Mouse (Mus musculus) embryonic facial prominence, embryonic 11.5 days (tissue): ENCODE measurements around the gene 4930470P17Rik. TPM values are rescaled to one million over a fixed set of nuclear protein-coding genes. Genes with fewer than 3 reads are reported as not detected.

Experiments
- ATAC-seq: fragments of 200-750 bp; cut with Nextera tagmentation; replicated peaks from 2 replicates; pipeline ENCODE4 v1.8.0; 2017; ENCODE audit warnings: low read depth; ENCODE audit not compliant: insufficient number of reproducible peaks, low FRiP score, low TSS enrichment
- DNase-seq: peaks from one replicate; pipeline ENCODE4 v3.0.0-alpha.2; 2015; ENCODE audit warnings: low spot score
- H3K27ac ChIP-seq: fragments of 300-500 bp; sonication (generic); replicated peaks from 2 replicates; pipeline ENCODE4 v1.5.1; 2014; ENCODE audit warnings: mild to moderate bottlenecking, low read depth, low read length, control low read depth
- H3K27me3 ChIP-seq: fragments of 300-500 bp; sonication (generic); 2 replicates; pipeline ENCODE4 v1.6.1; 2014; ENCODE audit warnings: mild to moderate bottlenecking, low read length, moderate library complexity, mixed read lengths; ENCODE audit not compliant: control insufficient read depth, insufficient read depth
- H3K36me3 ChIP-seq: fragments of 300-500 bp; sonication (generic); replicated peaks from 2 replicates; pipeline ENCODE4 v1.6.1; 2014; ENCODE audit warnings: low read depth, mild to moderate bottlenecking, low read length, moderate library complexity, mixed read lengths; ENCODE audit not compliant: control insufficient read depth, insufficient read depth
- H3K4me1 ChIP-seq: fragments of 300-500 bp; sonication (generic); 2 replicates; pipeline ENCODE4 v1.6.1; 2014; ENCODE audit warnings: low read length, mixed read lengths; ENCODE audit not compliant: control insufficient read depth, insufficient read depth
- H3K4me2 ChIP-seq: fragments of 300-500 bp; sonication (generic); 2 replicates; pipeline ENCODE4 v1.6.1; 2014; ENCODE audit warnings: low read depth, mild to moderate bottlenecking, control low read depth, low read length, moderate library complexity
- H3K4me3 ChIP-seq: fragments of 300-500 bp; sonication (generic); 2 replicates; pipeline ENCODE4 v1.5.1; 2014; ENCODE audit warnings: low read depth, low read length, control low read depth
- H3K9ac ChIP-seq: fragments of 300-500 bp; sonication (generic); replicated peaks from 2 replicates; pipeline ENCODE4 v1.6.1; 2014; ENCODE audit warnings: mild to moderate bottlenecking, control low read depth, low read length
- H3K9me3 ChIP-seq: fragments of 300-500 bp; sonication (generic); replicated peaks from 2 replicates; pipeline ENCODE4 v1.6.1; 2016; ENCODE audit warnings: mild to moderate bottlenecking, low read length, inconsistent platforms, mixed read lengths; ENCODE audit not compliant: control insufficient read depth
- WGBS: fragments of 180-500 bp; shearing (Covaris S2); extraction: QIAGEN DNeasy Blood & Tissue Kit; methylation state at CpG from one replicate; pipeline ENCODE4 v1.1.7; 2014; 5-methylcytosine and 5-hydroxymethylcytosine counted together
- polyA plus RNA-seq: library from polyadenylated mRNA; unstranded; fragments of >200 nt; fragmentation: Nextera tagmentation; extraction: Ambion mirVana; gene quantifications from 2 replicates; pipeline ENCODE4 v1.2.1, GENCODE M21; 2014

Gene 4930470P17Rik
- not detected in 2 replicates for polyA plus RNA-seq

GRCm38 (mm10) chr2:170601917-170602316 is at the start of gene 4930470P17Rik:
4930470P17Rik (minus strand) TSS chr2:170602017.
- Histone ChIP-seq H3K4me1 (no peaks in the 10 kb centered on the region; the same call in 1 of the 2 replicates), H3K9me3 (no peaks in the 10 kb centered on the region), H3K9ac (no peak within 1 kb of the TSS), H3K27ac (no peak within 1 kb of the TSS), H3K36me3 (no peaks in the 10 kb centered on the region), H3K4me2 (no peak within 1 kb of the TSS), H3K27me3 (no peaks in the 10 kb centered on the region), H3K4me3 (no peak within 1 kb of the TSS)
- ATAC-seq (no peak), DNase-seq (no peak)
- WGBS = 40% methylated on average over 9 of the region's 9 CpGs

- Histone ChIP-seq H3K4me1 (no peaks in the 10 kb centered on the region), H3K36me3 (no peaks in the 10 kb centered on the region), H3K27ac (no peak overlapping the region), H3K27me3 (no peaks in the 10 kb centered on the region), H3K9me3 (no peaks in the 10 kb centered on the region), H3K4me3 (no peak overlapping the region), H3K4me2 (no peak overlapping the region), H3K9ac (no peak overlapping the region)
- no peak for ATAC-seq
- WGBS = 86% methylated on average over 1 of the region's 1 CpGs
- no peak for DNase-seq
Measured at GRCm38 (mm10) chr2:170651483-170651882, 49.7 kb upstream of the 4930470P17Rik start.

DNA sequence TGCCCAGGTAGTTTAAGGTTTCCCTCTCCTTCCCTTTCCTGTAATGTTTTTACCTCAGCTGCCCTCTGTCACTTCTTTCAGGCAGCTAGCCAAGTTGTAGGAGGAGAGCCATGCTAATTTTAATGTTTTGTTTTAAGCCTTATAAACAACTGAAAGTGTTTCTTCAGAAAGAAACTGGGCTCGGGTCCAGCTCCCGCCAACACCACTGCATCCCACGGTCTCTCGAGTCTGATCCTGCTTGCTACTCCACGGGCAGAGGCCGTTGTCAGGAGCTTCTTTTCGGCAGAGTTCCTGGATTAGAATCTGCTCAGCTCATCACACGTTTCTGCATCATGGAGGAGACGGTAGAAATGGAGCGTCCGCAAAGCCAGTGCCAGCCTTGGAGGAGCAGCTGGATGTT is 46.7 kb upstream of the 4930470P17Rik start:
- Histone ChIP-seq H3K4me3 (no peak overlapping the region), H3K27ac (no peak overlapping the region), H3K4me2 (no peak overlapping the region), H3K9ac (no peak overlapping the region), H3K27me3 (no peaks in the 10 kb centered on the region), H3K36me3 (no peaks in the 10 kb centered on the region), H3K4me1 (no peaks in the 10 kb centered on the region), H3K9me3 (no peaks in the 10 kb centered on the region)
- DNase-seq (no peak), ATAC-seq (no peak)
- 86% methylated on average over 11 of the region's 11 CpGs for WGBS

GRCm38 (mm10) chr2:170646201-170646600 is 44.4 kb upstream of the 4930470P17Rik start:
- Histone ChIP-seq H3K4me2 (no peak overlapping the region), H3K4me3 (no peak overlapping the region), H3K27me3 (no peaks in the 10 kb centered on the region), H3K36me3 (no peaks in the 10 kb centered on the region), H3K9ac (no peak overlapping the region), H3K27ac (no peak overlapping the region), H3K4me1 (no peaks in the 10 kb centered on the region), H3K9me3 (no peaks in the 10 kb centered on the region)
- ATAC-seq = no peak
- DNase-seq = no peak
- 88% methylated on average over 6 of the region's 6 CpGs for WGBS

GRCm38 (mm10) chr2:170642338-170642806 is 40.6 kb upstream of the 4930470P17Rik start:
- no peak for DNase-seq
- no peak for ATAC-seq
- Histone ChIP-seq H3K4me2 (no peak overlapping the region), H3K9me3 (no peaks in the 10 kb centered on the region), H3K9ac (no peak overlapping the region), H3K36me3 (no peaks in the 10 kb centered on the region), H3K4me3 (no peak overlapping the region), H3K27me3 (no peaks in the 10 kb centered on the region), H3K4me1 (no peaks in the 10 kb centered on the region), H3K27ac (no peak overlapping the region)
- WGBS = 46% methylated on average over 4 of the region's 4 CpGs

- no peaks in the 10 kb centered on the region for H3K4me1 ChIP-seq
- no peak overlapping the region for H3K27ac ChIP-seq
- ATAC-seq (peak; percentile 39; the same call in 1 of the 2 replicates), DNase-seq (no peak)
- H3K4me3 ChIP-seq = no peak overlapping the region
- H3K4me2 ChIP-seq = no peak overlapping the region
- H3K36me3 ChIP-seq = no peaks in the 10 kb centered on the region
- H3K27me3 ChIP-seq = no peaks in the 10 kb centered on the region
- H3K9ac ChIP-seq = no peak overlapping the region
- no peaks in the 10 kb centered on the region for H3K9me3 ChIP-seq
- 87% methylated on average over 11 of the region's 11 CpGs for WGBS
Measured at GRCm38 (mm10) chr2:170640281-170640680, 38.5 kb upstream of the 4930470P17Rik start.

DNA sequence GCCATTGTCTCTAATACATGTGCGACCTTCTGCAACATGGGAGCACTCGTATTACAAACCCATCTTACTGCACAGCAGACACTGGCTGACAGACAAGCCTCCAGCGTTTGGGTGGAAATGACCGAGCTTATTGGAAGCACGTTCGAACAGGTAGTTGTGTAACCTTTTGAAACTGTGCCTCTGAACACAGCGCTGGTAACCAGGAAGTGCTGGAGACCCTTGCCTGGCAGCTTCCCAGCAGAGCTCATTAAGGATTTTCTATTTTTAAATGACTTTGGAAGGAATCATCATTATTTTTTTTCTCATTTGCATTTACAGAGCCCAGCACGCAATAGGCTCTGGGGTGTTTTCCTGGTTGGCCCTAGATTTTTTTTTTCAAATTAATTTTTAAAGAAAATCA is 36.9 kb upstream of the 4930470P17Rik start:
- Histone ChIP-seq H3K4me1 (no peaks in the 10 kb centered on the region), H3K9me3 (no peaks in the 10 kb centered on the region), H3K4me3 (no peak overlapping the region), H3K27ac (no peak overlapping the region), H3K36me3 (no peaks in the 10 kb centered on the region), H3K27me3 (no peaks in the 10 kb centered on the region), H3K9ac (no peak overlapping the region), H3K4me2 (no peak overlapping the region)
- no peak for DNase-seq
- 67% methylated on average over 8 of the region's 8 CpGs for WGBS
- no peak for ATAC-seq

GRCm38 (mm10) chr2:170632998-170633622 is 31.3 kb upstream of the 4930470P17Rik start:
- Histone ChIP-seq H3K27me3 (no peaks in the 10 kb centered on the region), H3K9me3 (no peaks in the 10 kb centered on the region), H3K4me2 (no peak overlapping the region), H3K9ac (no peak overlapping the region), H3K4me3 (no peak overlapping the region), H3K27ac (no peak overlapping the region), H3K4me1 (no peaks in the 10 kb centered on the region), H3K36me3 (no peaks in the 10 kb centered on the region)
- ATAC-seq (peak; percentile 75; the same call in 1 of the 2 replicates), DNase-seq (no peak)
- 96% methylated on average over 2 of the region's 2 CpGs for WGBS
